ENCODE assay signal across 9 mouse cellular contexts in genomic region chr15:74411097-74411496, GRCm38 (mm10).
DNase-seq lines count a peak whose midpoint lies in the region; ATAC-seq lines count a peak whose summit lies in the region.
"Had no signal": no experiment of that assay in that cellular context is flagged by ENCODE, and none has a peak within 500 bp of the region (broad histone marks: within the 10 kb centered on the region; RNA-seq: fewer than 3 reads in every experiment).

No protein-coding gene starts in this region.

- H3K9me3 ChIP-seq in kidney, embryonic 14.5 days (ENCODE audit: control insufficient read depth, low read length) = no peaks in the 10 kb centered on the region
- H3K9me3 ChIP-seq in limb, embryonic 10.5 days (replicated peaks) = no peaks in the 10 kb centered on the region
- H3K9me3 ChIP-seq: limb, embryonic 13.5 days had no signal

- H3K9ac ChIP-seq in kidney, embryonic 14.5 days (ENCODE audit: low read depth, low read length) = no peak overlapping the region
- H3K9ac ChIP-seq: limb, embryonic 13.5 days had no signal

- no peaks in the 10 kb centered on the region for H3K27me3 ChIP-seq in kidney, embryonic 14.5 days (ENCODE audit: control insufficient read depth, insufficient read depth, low read length)
- no peaks in the 10 kb centered on the region for H3K27me3 ChIP-seq in limb, embryonic 10.5 days (ENCODE audit: low read depth, poor library complexity, severe bottlenecking)
- H3K27me3 ChIP-seq: limb, embryonic 13.5 days had no signal

- ATAC-seq in kidney, embryonic 14.5 days (ENCODE audit: low FRiP score, low TSS enrichment) = no peak
- ATAC-seq in megakaryocyte, adult 5-6 weeks (ENCODE audit: poor library complexity, severe bottlenecking) = no peak

- no peaks in the 10 kb centered on the region for H3K4me1 ChIP-seq in kidney, embryonic 14.5 days (ENCODE audit: control insufficient read depth, insufficient read depth, low read length)
- peaks cover 10% of the 10 kb centered on the region; the same call in 1 of the 2 replicates for H3K4me1 ChIP-seq in limb, embryonic 10.5 days

- no peaks in the 10 kb centered on the region for H3K36me3 ChIP-seq in kidney, embryonic 14.5 days (ENCODE audit: control insufficient read depth, insufficient read depth, low read length)
- H3K36me3 ChIP-seq in limb, embryonic 10.5 days = no peaks in the 10 kb centered on the region
- H3K36me3 ChIP-seq: limb, embryonic 13.5 days had no signal

- WGBS in kidney, embryonic 14.5 days = 69% methylated on average over 3 of the region's 3 CpGs
- 73% methylated on average over 3 of the region's 3 CpGs for WGBS in limb, embryonic 10.5 days

- peak; percentile 15 for DNase-seq in cerebellum, adult 11-12 months
- DNase-seq in cerebellum, postnatal 4 days (ENCODE audit: low spot score in 2 of 2) = no peak
- peak; percentile 19 for DNase-seq in kidney, postnatal 10 days
- DNase-seq in R1 (ENCODE audit: low read depth, low spot score) = peak; percentile 43
- DNase-seq in limb, embryonic 10.5 days (ENCODE audit: low spot score) = peak; percentile 41
- DNase-seq in right cerebral cortex, postnatal 4 days = no peak

- H3K4me2 ChIP-seq in kidney, embryonic 14.5 days (replicated peaks; ENCODE audit: low read depth, low read length) = no peak overlapping the region
- H3K4me2 ChIP-seq: limb, embryonic 13.5 days had no signal

- H3K4me3 ChIP-seq in kidney, embryonic 14.5 days (ENCODE audit: low read length) = no peak overlapping the region
- no peak overlapping the region for H3K4me3 ChIP-seq in limb, embryonic 10.5 days
- H3K4me3 ChIP-seq: limb, embryonic 13.5 days had no signal

- H3K27ac ChIP-seq in kidney, embryonic 14.5 days (ENCODE audit: low read depth, low read length) = no peak overlapping the region
- no peak overlapping the region for H3K27ac ChIP-seq in limb, embryonic 10.5 days
- H3K27ac ChIP-seq: limb, embryonic 13.5 days had no signal

Comparison
In these comparisons a context has a peak if more than half of its experiments do, and no peak if none do; other contexts are left out.
1. DNase-seq: peak in cerebellum, adult 11-12 months (single experiment), kidney, postnatal 10 days (single experiment), R1 (single experiment) and limb, embryonic 10.5 days (single experiment); none in cerebellum, postnatal 4 days (0 of 2) and right cerebral cortex, postnatal 4 days (single experiment).